Mouse (Mus musculus): Measurements from ENCODE around the gene Camsap2. TPM values are rescaled to one million over a fixed set of nuclear protein-coding genes. Genes with fewer than 3 reads are reported as not detected.

Gene Camsap2
- total and polyA plus RNA-seq, 3 experiments, result 8.8 to 46.9 (median 40.5) TPM

DNA sequence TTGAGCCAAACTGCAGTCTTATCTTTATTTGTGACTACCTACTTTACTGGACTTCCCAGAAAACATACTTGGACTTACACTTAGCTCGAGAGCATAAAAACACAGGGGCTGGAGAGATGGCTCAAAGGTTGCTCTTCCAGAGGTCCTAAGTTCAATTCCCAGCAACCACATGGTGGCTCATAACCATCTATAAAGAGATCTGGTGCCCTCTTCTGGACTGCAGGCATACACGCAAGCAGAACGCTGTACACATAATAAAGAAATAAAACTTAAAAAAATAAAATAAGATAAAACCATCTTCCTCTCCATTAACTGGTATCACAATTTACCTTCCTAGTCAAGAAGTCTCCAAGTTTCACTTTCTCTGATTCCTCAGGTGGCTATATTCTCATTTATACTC, 5.4 kb downstream of the Camsap2 start:
- no peak overlapping the region for H3K4me3 ChIP-seq (ENCODE audit: low read depth, low read length)
- no peaks in the 10 kb centered on the region for H3K9me3 ChIP-seq (replicated peaks)
- no peaks in the 10 kb centered on the region for H3K27me3 ChIP-seq (ENCODE audit: insufficient read depth, low read length)
- no peak for TF ChIP-seq TAL1 (conservative IDR thresholded peaks at IDR 0.05; ENCODE audit: low read depth, low read length)
- no peak for DNase-seq (ENCODE audit: low spot score)
- peaks cover 29% of the 10 kb centered on the region for H3K4me1 ChIP-seq (ENCODE audit: insufficient read depth, low read depth, low read length)
- H3K36me3 ChIP-seq (replicated peaks), result peaks cover 33% of the 10 kb centered on the region
- ATAC-seq (ENCODE audit: extremely low read depth, insufficient number of reproducible peaks, low FRiP score, poor library complexity, severe bottlenecking), result no peak

- H3K9me3 ChIP-seq (replicated peaks), result no peaks in the 10 kb centered on the region
- no peak overlapping the region for H3K4me3 ChIP-seq (ENCODE audit: low read depth, low read length)
- no peak for ATAC-seq (ENCODE audit: extremely low read depth, insufficient number of reproducible peaks, low FRiP score, poor library complexity, severe bottlenecking)
- H3K36me3 ChIP-seq (replicated peaks), result peaks cover 45% of the 10 kb centered on the region
- TF ChIP-seq POLR2AphosphoS5 (IDR thresholded peaks at IDR 0.05; ENCODE audit: insufficient replicate concordance, low read depth, low read length), result no peak
- TF ChIP-seq TAL1 (conservative IDR thresholded peaks at IDR 0.05; ENCODE audit: low read depth, low read length), result no peak
- TF ChIP-seq GATA2 (IDR thresholded peaks at IDR 0.05; ENCODE audit: borderline replicate concordance, low read depth, low read length), result no peak
- TF ChIP-seq CTCF (IDR thresholded peaks at IDR 0.05; ENCODE audit: low read depth, low read length), result no peak
- TF ChIP-seq GATA1 (IDR thresholded peaks at IDR 0.05; ENCODE audit: borderline replicate concordance, low read length), result no peak
- no peak for DNase-seq (ENCODE audit: low spot score)
- H3K27me3 ChIP-seq (ENCODE audit: insufficient read depth, low read length), result no peaks in the 10 kb centered on the region
- H3K4me1 ChIP-seq (ENCODE audit: insufficient read depth, low read depth, low read length), result peaks cover 2% of the 10 kb centered on the region; the same call in 1 of the 2 replicates
Measured at GRCm38 (mm10) chr1:136334743-136335142, 11.2 kb downstream of the Camsap2 start.

DNA sequence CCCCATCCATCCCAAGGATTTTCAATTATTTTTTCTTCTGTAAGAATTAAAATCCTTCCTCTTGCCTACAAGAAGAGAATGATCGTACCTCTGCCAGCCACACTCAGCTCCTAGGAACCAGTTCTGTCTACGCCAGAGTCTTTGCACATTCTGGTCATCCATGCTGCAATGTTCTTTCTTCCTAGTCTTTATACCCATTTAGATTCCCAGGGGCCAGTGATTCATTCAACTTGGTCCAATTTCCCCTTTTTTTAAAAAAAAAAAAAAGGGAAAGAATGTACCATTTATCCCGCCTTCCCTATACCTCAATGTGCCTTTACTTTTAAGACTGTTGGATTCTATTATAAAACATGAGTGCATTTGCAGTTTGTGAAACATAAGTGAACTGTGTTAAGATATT, 12.4 kb downstream of the Camsap2 start:
- Histone ChIP-seq H3K36me3 (replicated peaks) (peaks cover 52% of the 10 kb centered on the region), H3K4me3 (ENCODE audit: low read depth, low read length) (no peak overlapping the region), H3K4me1 (ENCODE audit: insufficient read depth, low read depth, low read length) (peaks cover 2% of the 10 kb centered on the region; the same call in 1 of the 2 replicates), H3K27me3 (ENCODE audit: insufficient read depth, low read length) (no peaks in the 10 kb centered on the region), H3K9me3 (replicated peaks) (no peaks in the 10 kb centered on the region)
- ATAC-seq (ENCODE audit: extremely low read depth, insufficient number of reproducible peaks, low FRiP score, poor library complexity, severe bottlenecking) (no peak), DNase-seq (ENCODE audit: low spot score) (no peak)
- TF ChIP-seq GATA2 (IDR thresholded peaks at IDR 0.05; ENCODE audit: borderline replicate concordance, low read depth, low read length), result no peak
- TF ChIP-seq TAL1 (conservative IDR thresholded peaks at IDR 0.05; ENCODE audit: low read depth, low read length), result no peak
- no peak for TF ChIP-seq GATA1 (IDR thresholded peaks at IDR 0.05; ENCODE audit: borderline replicate concordance, low read length)
- no peak for TF ChIP-seq POLR2AphosphoS5 (IDR thresholded peaks at IDR 0.05; ENCODE audit: insufficient replicate concordance, low read depth, low read length)
- TF ChIP-seq CTCF (IDR thresholded peaks at IDR 0.05; ENCODE audit: low read depth, low read length), result no peak

DNA sequence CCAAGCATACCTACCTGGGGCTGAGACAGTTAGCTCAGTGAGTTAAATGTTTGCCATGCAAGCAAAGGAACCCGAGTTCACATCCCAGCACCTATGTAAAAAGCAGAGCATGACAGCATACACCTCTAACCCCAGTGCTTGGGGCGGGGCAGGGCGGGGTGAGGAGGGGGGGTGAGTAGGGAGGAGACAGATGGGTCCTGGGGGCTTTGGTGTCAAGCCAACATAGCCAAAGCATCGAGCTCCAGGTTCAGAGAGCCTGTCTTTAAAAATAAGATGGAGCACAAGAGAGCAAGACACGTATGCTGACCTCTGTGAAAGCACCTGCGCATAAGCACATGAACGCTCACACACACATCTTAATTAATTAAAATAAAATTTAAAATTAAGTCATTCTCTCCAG, 12.8 kb downstream of the Camsap2 start:
- Histone ChIP-seq H3K27me3 (ENCODE audit: insufficient read depth, low read length) (no peaks in the 10 kb centered on the region), H3K9me3 (replicated peaks) (no peaks in the 10 kb centered on the region), H3K4me3 (ENCODE audit: low read depth, low read length) (no peak overlapping the region), H3K36me3 (replicated peaks) (peaks cover 56% of the 10 kb centered on the region), H3K4me1 (ENCODE audit: insufficient read depth, low read depth, low read length) (peaks cover 2% of the 10 kb centered on the region; the same call in 1 of the 2 replicates)
- TF ChIP-seq TAL1 (conservative IDR thresholded peaks at IDR 0.05; ENCODE audit: low read depth, low read length) (no peak), POLR2AphosphoS5 (IDR thresholded peaks at IDR 0.05; ENCODE audit: insufficient replicate concordance, low read depth, low read length) (no peak), GATA2 (IDR thresholded peaks at IDR 0.05; ENCODE audit: borderline replicate concordance, low read depth, low read length) (no peak), GATA1 (IDR thresholded peaks at IDR 0.05; ENCODE audit: borderline replicate concordance, low read length) (no peak), CTCF (IDR thresholded peaks at IDR 0.05; ENCODE audit: low read depth, low read length) (no peak)
- ATAC-seq (ENCODE audit: extremely low read depth, insufficient number of reproducible peaks, low FRiP score, poor library complexity, severe bottlenecking) (no peak), DNase-seq (ENCODE audit: low spot score) (no peak)

GRCm38 (mm10) chr1:136331836-136332235, 14.1 kb downstream of the Camsap2 start:
- H3K4me3 ChIP-seq (ENCODE audit: low read depth, low read length), result no peak overlapping the region
- H3K9me3 ChIP-seq (replicated peaks), result no peaks in the 10 kb centered on the region
- no peaks in the 10 kb centered on the region for H3K27me3 ChIP-seq (ENCODE audit: insufficient read depth, low read length)
- no peak for DNase-seq (ENCODE audit: low spot score)
- no peak for ATAC-seq (ENCODE audit: extremely low read depth, insufficient number of reproducible peaks, low FRiP score, poor library complexity, severe bottlenecking)
- peaks cover 2% of the 10 kb centered on the region; the same call in 1 of the 2 replicates for H3K4me1 ChIP-seq (ENCODE audit: insufficient read depth, low read depth, low read length)
- peaks cover 64% of the 10 kb centered on the region for H3K36me3 ChIP-seq (replicated peaks)
- no peak for TF ChIP-seq GATA2 (IDR thresholded peaks at IDR 0.05; ENCODE audit: borderline replicate concordance, low read depth, low read length)

- H3K27me3 ChIP-seq (ENCODE audit: insufficient read depth, low read length), result no peaks in the 10 kb centered on the region
- H3K9me3 ChIP-seq (replicated peaks), result no peaks in the 10 kb centered on the region
- DNase-seq (ENCODE audit: low spot score), result no peak
- TF ChIP-seq CTCF (IDR thresholded peaks at IDR 0.05; ENCODE audit: low read depth, low read length) (no peak), POLR2AphosphoS5 (IDR thresholded peaks at IDR 0.05; ENCODE audit: insufficient replicate concordance, low read depth, low read length) (no peak), GATA2 (IDR thresholded peaks at IDR 0.05; ENCODE audit: borderline replicate concordance, low read depth, low read length) (no peak), TAL1 (conservative IDR thresholded peaks at IDR 0.05; ENCODE audit: low read depth, low read length) (no peak), GATA1 (IDR thresholded peaks at IDR 0.05; ENCODE audit: borderline replicate concordance, low read length) (no peak)
- H3K36me3 ChIP-seq (replicated peaks), result peaks cover 65% of the 10 kb centered on the region
- peaks cover 2% of the 10 kb centered on the region; the same call in 1 of the 2 replicates for H3K4me1 ChIP-seq (ENCODE audit: insufficient read depth, low read depth, low read length)
- no peak overlapping the region for H3K4me3 ChIP-seq (ENCODE audit: low read depth, low read length)
- ATAC-seq (ENCODE audit: extremely low read depth, insufficient number of reproducible peaks, low FRiP score, poor library complexity, severe bottlenecking), result no peak
Measured at GRCm38 (mm10) chr1:136329426-136329825, 16.5 kb downstream of the Camsap2 start.

DNA sequence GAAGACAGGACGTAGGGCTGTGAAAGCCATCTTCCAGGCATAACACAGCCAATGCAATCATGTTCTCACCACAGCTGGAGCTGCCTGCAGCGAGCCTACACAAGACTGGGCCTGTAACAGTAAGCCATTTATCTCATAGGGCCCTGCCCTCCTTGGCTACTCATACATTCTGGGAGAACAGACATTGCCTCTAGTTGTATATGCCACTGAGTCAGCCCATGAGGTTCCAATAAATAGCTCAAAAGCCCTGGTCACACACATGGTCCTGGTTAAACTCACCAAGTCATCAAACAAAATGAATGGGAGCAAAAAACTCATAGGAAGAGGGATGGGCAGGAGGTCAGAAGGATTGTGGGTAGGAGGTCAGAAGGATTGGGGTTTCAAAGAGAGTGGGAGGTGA, 17.3 kb downstream of the Camsap2 start:
- TF ChIP-seq GATA2 (IDR thresholded peaks at IDR 0.05; ENCODE audit: borderline replicate concordance, low read depth, low read length) (no peak), POLR2AphosphoS5 (IDR thresholded peaks at IDR 0.05; ENCODE audit: insufficient replicate concordance, low read depth, low read length) (no peak), GATA1 (IDR thresholded peaks at IDR 0.05; ENCODE audit: borderline replicate concordance, low read length) (no peak), CTCF (IDR thresholded peaks at IDR 0.05; ENCODE audit: low read depth, low read length) (no peak), TAL1 (conservative IDR thresholded peaks at IDR 0.05; ENCODE audit: low read depth, low read length) (no peak)
- H3K27me3 ChIP-seq (ENCODE audit: insufficient read depth, low read length), result no peaks in the 10 kb centered on the region
- no peak for DNase-seq (ENCODE audit: low spot score)
- peaks cover 66% of the 10 kb centered on the region for H3K36me3 ChIP-seq (replicated peaks)
- H3K4me3 ChIP-seq (ENCODE audit: low read depth, low read length), result no peak overlapping the region
- H3K9me3 ChIP-seq (replicated peaks), result no peaks in the 10 kb centered on the region
- ATAC-seq (ENCODE audit: extremely low read depth, insufficient number of reproducible peaks, low FRiP score, poor library complexity, severe bottlenecking), result no peak
- H3K4me1 ChIP-seq (ENCODE audit: insufficient read depth, low read depth, low read length), result peaks cover 2% of the 10 kb centered on the region; the same call in 1 of the 2 replicates
